Mouse (Mus musculus): Measurements from ENCODE around the gene Dnah6. TPM values are rescaled to one million over a fixed set of nuclear protein-coding genes. Genes with fewer than 3 reads are reported as not detected.

The Dnah6 gene
- polyA plus RNA-seq, 1 experiment from 2014 or later, result 0.71 TPM

DNA sequence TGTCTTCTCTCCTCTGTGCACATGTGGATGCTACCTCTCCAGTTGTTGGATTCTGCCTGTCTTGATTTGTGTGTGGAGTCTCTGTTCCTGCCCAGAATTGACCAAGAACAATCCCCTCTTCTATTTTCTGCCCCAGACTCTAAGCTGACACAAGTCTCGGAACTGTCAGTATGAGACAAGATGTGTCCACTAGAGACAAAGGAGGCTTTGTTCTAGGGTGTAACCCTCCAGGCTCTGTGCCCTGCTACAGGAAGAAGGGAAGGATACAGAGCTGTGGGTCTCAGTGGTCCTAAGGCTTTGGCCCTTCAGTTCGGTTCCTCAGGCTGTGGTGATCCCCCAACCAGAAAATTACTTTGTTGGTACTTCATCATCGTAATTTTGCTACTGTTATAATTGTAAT is 251.7 kb downstream of the Dnah6 start:
- Histone ChIP-seq H3K4me2 (replicated peaks; ENCODE audit: low read depth, low read length) (no peak overlapping the region), H3K9ac (ENCODE audit: low read depth, low read length) (no peak overlapping the region), H3K27me3 (ENCODE audit: control insufficient read depth, insufficient read depth, low read length) (no peaks in the 10 kb centered on the region), H3K4me1 (replicated peaks; ENCODE audit: control insufficient read depth, insufficient read depth, low read length) (no peaks in the 10 kb centered on the region), H3K36me3 (ENCODE audit: control insufficient read depth, insufficient read depth, low read length) (no peaks in the 10 kb centered on the region), H3K27ac (ENCODE audit: low read depth, low read length) (no peak overlapping the region), H3K9me3 (ENCODE audit: control insufficient read depth, low read length) (no peaks in the 10 kb centered on the region), H3K4me3 (ENCODE audit: low read depth, low read length) (no peak overlapping the region)
- DNase-seq (ENCODE audit: low spot score) (no peak), ATAC-seq (ENCODE audit: low FRiP score) (no peak)
- 54% methylated on average over 3 of the region's 3 CpGs for WGBS

Other genes starting within 250 kb of the Dnah6 start
- gene Suclg1, start 26.7 kb upstream of the Dnah6 start, polyA plus RNA-seq (2014; fragmentation: Nextera tagmentation; extraction: Ambion mirVana), result 177 and 188 TPM in 2 replicates
- not detected in 2 replicates for gene 4931417E11Rik, start 248.0 kb upstream of the Dnah6 start, polyA plus RNA-seq (2014; fragmentation: Nextera tagmentation; extraction: Ambion mirVana)